Mouse (Mus musculus) neural tube, embryonic 14.5 days (tissue): Measurements from ENCODE around the gene Gdf2. TPM values are rescaled to one million over a fixed set of nuclear protein-coding genes. Genes with fewer than 3 reads are reported as not detected.

Experiments
- ATAC-seq: fragments of 200-750 bp; cut with Nextera tagmentation; 2 replicates; pipeline ENCODE4 v1.8.0; 2017; ENCODE audit warnings: low read depth, mild to moderate bottlenecking, moderate TSS enrichment, moderate library complexity
- H3K27ac ChIP-seq: fragments of 300-500 bp; sonication (generic); 2 replicates; pipeline ENCODE4 v1.5.1; 2014; ENCODE audit warnings: low read depth, mild to moderate bottlenecking, control low read depth, low read length, moderate library complexity, mixed read lengths
- H3K27me3 ChIP-seq: fragments of 300-500 bp; sonication (generic); 2 replicates; pipeline ENCODE4 v1.6.1; 2014; ENCODE audit warnings: low read length; ENCODE audit not compliant: control insufficient read depth, insufficient read depth
- H3K36me3 ChIP-seq: fragments of 300-500 bp; sonication (generic); 2 replicates; pipeline ENCODE4 v1.6.1; 2014; ENCODE audit warnings: low read length, mixed read lengths; ENCODE audit not compliant: control insufficient read depth, insufficient read depth
- H3K4me1 ChIP-seq: fragments of 300-500 bp; sonication (generic); 2 replicates; pipeline ENCODE4 v1.6.1; 2014; ENCODE audit warnings: low read length; ENCODE audit not compliant: control insufficient read depth, insufficient read depth
- H3K4me2 ChIP-seq: fragments of 300-500 bp; sonication (generic); 2 replicates; pipeline ENCODE4 v1.6.1; 2014; ENCODE audit warnings: mild to moderate bottlenecking, low read depth, low read length, control low read depth
- H3K4me3 ChIP-seq: fragments of 300-500 bp; sonication (generic); 2 replicates; pipeline ENCODE4 v1.5.1; 2014; ENCODE audit warnings: low read depth, low read length, control low read depth, mixed read lengths
- H3K9ac ChIP-seq: fragments of 300-500 bp; sonication (generic); replicated peaks from 2 replicates; pipeline ENCODE4 v1.6.1; 2014; ENCODE audit warnings: low read depth, mild to moderate bottlenecking, control low read depth, low read length, mixed read lengths
- H3K9me3 ChIP-seq: fragments of 300-500 bp; sonication (generic); 2 replicates; pipeline ENCODE4 v1.6.1; 2016; ENCODE audit warnings: low read length; ENCODE audit not compliant: control insufficient read depth
- WGBS: fragments of 180-500 bp; shearing (Covaris S2); extraction: QIAGEN DNeasy Blood & Tissue Kit; methylation state at CpG from one replicate; pipeline ENCODE4 v1.1.7; 2014; 5-methylcytosine and 5-hydroxymethylcytosine counted together
- polyA plus RNA-seq: library from polyadenylated mRNA; unstranded; fragments of >200 nt; fragmentation: Nextera tagmentation; extraction: Ambion mirVana; gene quantifications from 2 replicates; pipeline ENCODE4 v1.2.1, GENCODE M21; 2014

Gene Gdf2
- polyA plus RNA-seq = not detected in 2 replicates

DNA sequence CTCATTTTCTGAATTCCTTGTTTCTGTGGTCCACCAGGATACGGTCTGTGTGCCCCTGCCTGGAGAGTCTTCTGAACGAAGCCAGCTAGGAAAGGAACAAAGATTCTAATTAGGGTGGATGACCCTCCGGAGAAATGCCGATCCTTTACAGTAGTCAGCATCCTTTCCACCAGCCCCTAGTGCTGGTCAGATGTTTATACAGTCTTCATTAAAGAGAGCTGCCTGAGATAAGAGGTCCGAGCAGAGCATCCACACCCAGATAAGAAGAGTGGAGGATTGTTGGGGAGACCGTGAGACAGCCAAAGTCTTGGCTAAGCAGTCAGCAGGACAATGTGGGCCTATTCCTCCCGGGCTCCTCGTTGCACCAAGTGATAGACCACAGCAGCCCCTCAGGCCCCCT is at the start of gene Gdf2:
TSS of gene Gdf2 (plus strand) at position 301 of the 400 bp plus-strand sequence.
- H3K4me1 ChIP-seq = no peaks in the 10 kb centered on the region
- no peak within 1 kb of the TSS for H3K4me2 ChIP-seq
- no peaks in the 10 kb centered on the region for H3K27me3 ChIP-seq
- H3K4me3 ChIP-seq = no peak within 1 kb of the TSS
- H3K9me3 ChIP-seq = no peaks in the 10 kb centered on the region
- 76% methylated on average over 8 of the region's 8 CpGs for WGBS
- ATAC-seq = no peak
- no peaks in the 10 kb centered on the region for H3K36me3 ChIP-seq
- no peak within 1 kb of the TSS for H3K27ac ChIP-seq
- H3K9ac ChIP-seq = no peak within 1 kb of the TSS

DNA sequence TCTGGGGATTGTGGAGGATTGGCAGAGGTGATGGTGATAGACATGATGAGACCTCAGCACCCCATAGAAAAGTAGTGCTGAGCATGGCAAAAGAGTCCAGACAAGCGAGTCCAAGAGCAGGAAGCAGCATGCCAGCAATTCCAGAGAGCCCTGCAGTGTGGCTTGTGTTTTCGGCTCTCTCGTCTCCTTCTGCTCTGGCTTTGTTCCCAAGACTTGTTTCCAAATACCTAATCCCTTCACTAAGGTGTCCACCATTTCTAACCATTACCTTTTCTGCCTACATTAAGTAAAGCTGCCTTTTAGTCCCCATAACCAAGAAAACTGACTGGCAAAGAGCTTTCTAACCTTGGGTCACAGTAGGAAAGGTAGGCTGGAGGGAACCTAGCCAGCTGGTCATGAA is 49.3 kb upstream of the Gdf2 start:
- no peak for ATAC-seq
- no peaks in the 10 kb centered on the region for H3K4me1 ChIP-seq
- H3K36me3 ChIP-seq = no peaks in the 10 kb centered on the region
- no peaks in the 10 kb centered on the region for H3K27me3 ChIP-seq
- no peak overlapping the region for H3K27ac ChIP-seq
- no peaks in the 10 kb centered on the region for H3K9me3 ChIP-seq
- no peak overlapping the region for H3K4me3 ChIP-seq
- WGBS = 85% methylated on average over 3 of the region's 3 CpGs
- no peak overlapping the region for H3K9ac ChIP-seq
- no peak overlapping the region for H3K4me2 ChIP-seq

DNA sequence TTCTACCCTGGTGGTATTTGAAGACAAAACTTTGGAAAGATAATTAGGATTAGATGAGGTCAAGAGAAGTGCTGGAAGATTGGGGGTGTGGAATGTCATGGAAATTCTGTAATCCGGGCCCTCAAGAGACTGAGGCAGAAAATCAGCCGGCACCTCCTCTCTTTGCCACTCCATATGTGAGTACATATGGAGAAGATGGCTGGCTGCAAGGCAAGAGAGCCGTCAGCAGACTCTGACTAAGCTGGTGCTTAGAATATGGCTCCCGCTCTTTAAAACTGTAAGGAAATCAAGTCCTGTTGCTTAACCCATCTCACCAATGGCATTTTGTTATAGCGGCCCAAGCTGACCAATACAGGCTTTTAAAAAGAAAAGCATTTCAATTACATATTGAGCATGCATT is 45.1 kb upstream of the Gdf2 start:
- Histone ChIP-seq H3K4me3 (no peak overlapping the region), H3K4me2 (no peak overlapping the region), H3K36me3 (no peaks in the 10 kb centered on the region), H3K27me3 (no peaks in the 10 kb centered on the region), H3K9me3 (no peaks in the 10 kb centered on the region), H3K9ac (no peak overlapping the region), H3K4me1 (no peaks in the 10 kb centered on the region), H3K27ac (no peak overlapping the region)
- 93% methylated on average over 5 of the region's 5 CpGs for WGBS
- no peak for ATAC-seq

DNA sequence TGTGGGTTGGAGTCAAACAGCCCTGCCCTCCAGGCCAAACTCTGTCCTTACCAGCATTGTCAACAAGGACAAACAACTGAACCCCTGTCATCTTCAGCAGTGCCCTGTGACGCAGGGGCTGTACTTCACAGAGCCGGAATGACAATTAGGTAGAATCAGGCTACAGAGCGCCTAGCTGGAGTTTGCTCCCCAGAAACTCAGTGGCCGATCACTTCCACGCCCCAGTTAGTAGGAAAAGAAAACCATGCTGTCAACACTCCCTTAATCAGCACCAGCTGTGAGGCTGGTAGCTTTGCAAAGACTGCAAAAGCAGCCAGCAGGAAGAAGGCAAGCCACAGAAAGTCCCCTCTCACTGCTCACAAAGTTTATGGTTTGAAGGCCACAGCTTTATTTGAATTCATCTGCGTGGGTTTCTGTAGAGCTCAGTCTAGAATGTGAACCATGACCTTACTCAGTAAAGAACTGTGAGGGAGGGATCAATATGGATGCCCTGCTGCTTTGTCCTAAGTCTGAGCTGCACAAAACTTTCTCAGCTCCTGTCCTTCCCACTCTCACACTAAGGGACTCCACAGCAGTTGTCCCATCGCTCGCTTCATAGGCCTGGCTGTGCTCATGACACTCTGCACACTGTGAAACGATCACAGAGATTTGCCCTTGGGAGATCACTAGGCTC is 44.1 kb upstream of the Gdf2 start:
- Histone ChIP-seq H3K27me3 (no peaks in the 10 kb centered on the region), H3K4me2 (no peak overlapping the region), H3K9ac (no peak overlapping the region), H3K9me3 (no peaks in the 10 kb centered on the region), H3K36me3 (no peaks in the 10 kb centered on the region), H3K4me1 (no peaks in the 10 kb centered on the region), H3K4me3 (no peak overlapping the region), H3K27ac (no peak overlapping the region)
- no peak for ATAC-seq
- 52% methylated on average over 9 of the region's 9 CpGs for WGBS

DNA sequence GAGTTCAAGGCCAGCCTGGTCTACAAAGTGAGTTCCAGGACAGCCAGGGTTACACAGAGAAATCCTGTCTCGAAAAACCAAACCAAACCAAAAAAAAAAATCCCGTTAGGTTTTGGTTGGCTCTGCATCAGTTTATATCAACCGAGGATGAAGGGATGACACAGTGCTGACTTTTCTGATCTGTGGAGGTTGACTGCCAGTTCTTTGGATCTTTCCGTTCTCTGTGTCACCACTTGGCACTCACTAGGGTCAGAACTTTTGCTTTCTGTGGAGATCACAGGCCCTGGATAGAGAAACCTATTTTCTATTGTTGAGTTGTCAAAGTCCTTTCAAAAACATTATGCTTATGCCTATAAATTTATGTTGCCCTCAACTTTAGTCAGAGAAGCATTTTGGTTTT is 38.1 kb upstream of the Gdf2 start:
- Histone ChIP-seq H3K4me2 (no peak overlapping the region), H3K27me3 (no peaks in the 10 kb centered on the region), H3K27ac (no peak overlapping the region), H3K36me3 (no peaks in the 10 kb centered on the region), H3K9me3 (no peaks in the 10 kb centered on the region), H3K9ac (no peak overlapping the region), H3K4me1 (no peaks in the 10 kb centered on the region), H3K4me3 (no peak overlapping the region)
- 91% methylated on average over 4 of the region's 4 CpGs for WGBS
- ATAC-seq = no peak

DNA sequence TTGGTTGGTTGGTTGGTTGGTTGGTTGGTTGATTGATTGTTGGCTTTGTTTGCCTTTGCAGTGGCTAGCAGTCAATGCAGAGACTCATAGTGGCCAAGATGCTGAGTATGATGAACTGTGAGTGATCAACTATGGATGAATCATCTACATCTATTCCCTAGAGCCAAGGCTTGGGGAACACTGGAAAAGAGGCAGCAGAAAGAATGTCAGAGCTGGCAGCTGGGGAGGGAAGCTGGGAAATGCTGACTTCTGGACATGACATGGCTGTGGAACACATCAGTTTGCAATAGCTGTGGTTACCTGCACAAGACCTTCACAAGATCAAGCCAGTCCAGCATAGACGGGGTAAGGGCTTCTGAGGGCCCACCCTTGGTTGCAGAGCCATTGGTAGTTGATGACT is 37.6 kb upstream of the Gdf2 start:
- Histone ChIP-seq H3K4me2 (no peak overlapping the region), H3K27me3 (no peaks in the 10 kb centered on the region), H3K4me1 (no peaks in the 10 kb centered on the region), H3K36me3 (no peaks in the 10 kb centered on the region), H3K9ac (no peak overlapping the region), H3K27ac (no peak overlapping the region), H3K4me3 (no peak overlapping the region), H3K9me3 (no peaks in the 10 kb centered on the region)
- WGBS = 96% methylated on average over 1 of the region's 1 CpGs
- no peak for ATAC-seq

DNA sequence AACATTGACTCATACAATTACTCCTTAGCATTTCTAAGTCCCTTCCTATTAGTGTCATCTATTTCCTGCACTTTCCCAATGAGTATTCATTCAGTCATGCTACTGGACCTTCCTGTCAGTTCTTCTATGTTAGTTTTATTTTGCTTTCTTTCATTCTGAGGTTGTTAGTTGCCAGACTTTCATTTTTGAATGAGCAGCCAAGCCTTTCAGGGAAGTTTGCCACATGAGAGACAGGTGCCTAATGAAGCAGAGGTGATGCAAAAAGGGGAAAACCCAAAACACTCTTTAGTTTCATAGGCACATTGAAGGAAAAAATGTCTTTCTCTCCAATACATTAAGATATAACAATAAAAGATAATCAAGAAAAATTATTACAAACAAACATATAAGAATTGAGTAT is 36.0 kb upstream of the Gdf2 start:
- H3K36me3 ChIP-seq = no peaks in the 10 kb centered on the region

DNA sequence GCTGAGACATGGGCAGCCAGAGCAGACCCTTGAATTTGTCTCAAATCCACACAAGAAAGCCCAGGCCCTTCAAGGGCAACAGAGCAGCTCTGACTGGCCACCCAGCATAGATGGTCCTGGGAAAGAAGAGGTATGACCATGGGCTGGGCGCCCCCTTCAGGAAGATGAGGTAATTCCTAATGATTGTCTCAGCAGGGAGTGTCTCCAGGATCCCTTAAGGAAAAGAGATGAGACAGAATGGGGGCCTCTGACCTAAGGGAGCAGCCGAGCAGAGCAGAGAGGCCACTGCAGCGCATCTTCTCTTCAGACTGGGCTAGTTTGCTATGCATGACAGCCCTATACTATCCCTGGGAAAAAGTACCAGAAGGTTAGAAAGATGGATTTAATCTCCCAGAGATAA is 27.1 kb upstream of the Gdf2 start:
- WGBS = 34% methylated on average over 3 of the region's 3 CpGs
- Histone ChIP-seq H3K9me3 (no peaks in the 10 kb centered on the region), H3K4me3 (no peak overlapping the region), H3K36me3 (no peaks in the 10 kb centered on the region), H3K4me1 (peaks cover 4% of the 10 kb centered on the region; the same call in 1 of the 2 replicates), H3K9ac (no peak overlapping the region), H3K4me2 (no peak overlapping the region), H3K27ac (no peak overlapping the region), H3K27me3 (no peaks in the 10 kb centered on the region)
- ATAC-seq = peak; percentile 28; the same call in 1 of the 2 replicates

More for the DNA sequence above, 36.0 kb upstream of the Gdf2 start:
- Histone ChIP-seq H3K4me2 (no peak overlapping the region), H3K27me3 (no peaks in the 10 kb centered on the region), H3K4me3 (no peak overlapping the region), H3K27ac (no peak overlapping the region), H3K9ac (no peak overlapping the region), H3K4me1 (no peaks in the 10 kb centered on the region), H3K9me3 (no peaks in the 10 kb centered on the region)
- no peak for ATAC-seq

DNA sequence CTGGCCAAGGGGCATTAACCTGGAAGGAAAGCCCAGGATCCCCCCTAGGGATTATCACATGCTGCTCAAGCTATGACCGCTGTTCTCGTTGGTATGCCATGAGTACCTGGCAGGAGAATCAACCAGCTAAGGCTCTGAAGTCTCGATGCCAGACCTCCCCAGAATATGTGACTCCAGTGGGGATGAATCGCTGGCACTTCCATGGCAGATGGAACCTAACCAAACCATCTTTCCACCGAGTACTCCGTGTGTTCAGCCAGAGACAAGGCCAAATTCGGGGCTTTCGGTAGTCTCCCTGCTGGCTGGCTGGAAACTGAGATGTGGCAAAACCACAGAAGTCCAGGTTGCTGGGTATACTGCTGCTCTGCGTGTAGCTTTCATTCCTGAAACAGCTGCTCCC is 26.6 kb upstream of the Gdf2 start:
- Histone ChIP-seq H3K9ac (no peak overlapping the region), H3K27ac (no peak overlapping the region), H3K4me2 (no peak overlapping the region), H3K36me3 (no peaks in the 10 kb centered on the region), H3K9me3 (no peaks in the 10 kb centered on the region), H3K27me3 (no peaks in the 10 kb centered on the region), H3K4me3 (no peak overlapping the region), H3K4me1 (peaks cover 4% of the 10 kb centered on the region; the same call in 1 of the 2 replicates)
- WGBS = 88% methylated on average over 9 of the region's 9 CpGs
- ATAC-seq = no peak
